Mouse (Mus musculus) bone marrow, adult 2 months (tissue): ENCODE results near the gene Parva. TPM values are rescaled to one million over a fixed set of nuclear protein-coding genes. Genes with fewer than 3 reads are reported as not detected.

Source experiments
- H3K27ac ChIP-seq: fragments of 200-500 bp; 2 replicates; pipeline ENCODE4 v1.5.1; 2012; ENCODE audit warnings: low read depth, mild to moderate bottlenecking, control low read depth, inconsistent platforms, low read length; ENCODE audit not compliant: control insufficient read depth, poor library complexity, insufficient read depth
- H3K4me1 ChIP-seq: fragments of 200-500 bp; 2 replicates; pipeline ENCODE4 v1.6.1; 2011; ENCODE audit warnings: low read length; ENCODE audit not compliant: control insufficient read depth, insufficient read depth
- H3K4me3 ChIP-seq: fragments of 200-500 bp; replicated peaks from 2 replicates; pipeline ENCODE3; 2011; ENCODE audit warnings: mild to moderate bottlenecking, low read depth, low read length, control low read depth; ENCODE audit not compliant: control insufficient read depth
- CTCF ChIP-seq: fragments of 200-500 bp; IDR thresholded peaks from 2 replicates; pipeline ENCODE4 v1.5.1; 2011; ENCODE audit warnings: low read length, control low read depth; ENCODE audit not compliant: control insufficient read depth, insufficient read depth
- POLR2A ChIP-seq: fragments of 200-500 bp; IDR thresholded peaks from 2 replicates; pipeline ENCODE4 v1.6.1; 2011; ENCODE audit warnings: low read depth, mild to moderate bottlenecking, control low read depth, low read length, borderline replicate concordance; ENCODE audit not compliant: control insufficient read depth
- WGBS: fragments of 180-500 bp; shearing (Covaris S2); methylation state at CpG from one replicate; pipeline ENCODE4 v1.1.7; 2018; 5-methylcytosine and 5-hydroxymethylcytosine counted together
- polyA plus RNA-seq: library from polyadenylated mRNA; stranded (reverse); fragments of >200 nt; gene quantifications from 2 replicates; pipeline ENCODE4 v1.2.4, GENCODE M21; 2011; ENCODE audit warnings: low replicate concordance; ENCODE audit not compliant: missing spikeins, insufficient read depth, insufficient read length

The Parva gene
- polyA plus RNA-seq, 1 experiment = 6.2 TPM

DNA sequence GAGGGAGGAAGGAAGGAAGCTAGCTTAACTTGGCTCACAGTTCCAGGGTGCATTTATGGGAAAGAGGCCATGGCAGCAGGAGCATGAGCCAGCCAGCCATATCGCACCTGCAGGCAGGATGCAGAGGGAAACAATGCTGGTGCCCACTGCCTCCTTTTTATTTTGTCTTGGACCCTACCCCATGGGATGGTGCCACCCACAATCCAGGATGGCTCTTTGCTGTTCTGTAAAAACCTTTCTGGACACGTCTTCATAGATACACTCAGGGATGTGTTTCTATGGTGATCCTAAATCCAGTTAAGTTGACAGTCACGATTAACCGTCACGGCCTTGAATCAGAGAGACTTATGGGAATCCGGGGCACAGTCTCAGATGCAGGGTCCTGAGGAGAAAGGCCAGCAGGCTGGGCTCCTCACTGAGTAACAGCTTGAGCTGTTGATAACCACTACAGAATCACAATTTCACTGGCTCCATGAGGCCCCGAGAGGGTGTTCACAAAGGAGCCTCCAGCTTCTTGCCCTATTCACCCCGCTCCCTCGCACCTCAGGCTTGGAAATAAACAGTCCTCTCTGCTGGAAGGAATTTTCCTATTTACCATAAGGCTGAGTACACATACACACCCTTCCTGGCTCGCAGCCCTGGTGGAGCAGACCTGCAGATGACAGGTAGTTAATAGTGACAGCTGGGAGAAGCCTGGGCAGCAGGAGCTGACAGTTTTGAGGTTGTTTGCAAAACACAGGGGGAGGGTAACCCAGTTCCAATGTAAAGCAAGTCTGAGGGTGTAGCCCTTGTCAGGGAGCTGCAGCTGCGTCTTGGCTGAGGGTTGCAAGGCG, 17.1 kb downstream of the Parva start:
- TF ChIP-seq POLR2A = no peak
- no peak for TF ChIP-seq CTCF
- WGBS = 68% methylated on average over 12 of the region's 12 CpGs

GRCm38 (mm10) chr7:112444985-112445367, 17.7 kb downstream of the Parva start:
- Histone ChIP-seq H3K27ac (no peak overlapping the region), H3K4me1 (no peaks in the 10 kb centered on the region), H3K4me3 (no peak overlapping the region)
- WGBS = 56% methylated on average over 9 of the region's 9 CpGs
- no peak for TF ChIP-seq POLR2A
- TF ChIP-seq CTCF = no peak

More for the DNA sequence above, 17.1 kb downstream of the Parva start:
- Histone ChIP-seq H3K27ac (no peak overlapping the region), H3K4me3 (no peak overlapping the region), H3K4me1 (no peaks in the 10 kb centered on the region)

- H3K27ac ChIP-seq = no peak overlapping the region
- 73% methylated on average over 4 of the region's 4 CpGs for WGBS
- no peak for TF ChIP-seq CTCF
- no peak for TF ChIP-seq POLR2A
Observed at GRCm38 (mm10) chr7:112446498-112446897, 19.2 kb downstream of the Parva start.

GRCm38 (mm10) chr7:112449954-112450700, 22.8 kb downstream of the Parva start:
- whole genome bisulfite sequencing = 81% methylated on average over 8 of the region's 8 CpGs
- H3K27ac ChIP-seq = no peak overlapping the region
- no peak overlapping the region for H3K4me3 ChIP-seq
- H3K4me1 ChIP-seq = no peaks in the 10 kb centered on the region; the same call in 1 of the 2 replicates
- TF ChIP-seq POLR2A = no peak
- TF ChIP-seq CTCF = no peak

More at GRCm38 (mm10) chr7:112446498-112446897, 19.2 kb downstream of the Parva start:
- Histone ChIP-seq H3K4me1 (no peaks in the 10 kb centered on the region), H3K4me3 (no peak overlapping the region)

DNA sequence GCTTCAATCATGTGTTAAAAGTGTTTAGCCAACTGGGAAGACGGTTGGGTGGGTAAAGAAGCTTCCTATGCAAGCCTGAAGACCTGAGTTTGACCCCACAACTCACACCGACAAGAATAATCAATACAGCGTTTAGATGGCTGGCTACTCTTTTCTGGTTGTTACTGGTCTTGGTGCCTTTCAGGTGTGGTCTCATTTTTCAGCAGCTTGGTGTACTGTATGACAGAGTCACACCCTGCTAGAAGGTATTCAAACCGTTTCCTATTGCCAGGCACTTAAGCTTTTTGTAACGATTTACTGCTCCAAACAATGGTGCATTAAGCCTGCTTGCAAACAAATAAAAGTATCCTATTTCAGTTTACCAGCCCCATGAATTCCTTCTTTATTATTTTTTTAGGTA, 25.2 kb downstream of the Parva start:
- TF ChIP-seq POLR2A = no peak
- WGBS = 47% methylated on average over 5 of the region's 5 CpGs
- Histone ChIP-seq H3K4me1 (no peaks in the 10 kb centered on the region; the same call in 1 of the 2 replicates), H3K27ac (no peak overlapping the region), H3K4me3 (no peak overlapping the region)

GRCm38 (mm10) chr7:112453805-112454214, 26.5 kb downstream of the Parva start:
- Histone ChIP-seq H3K4me3 (no peak overlapping the region), H3K27ac (no peak overlapping the region), H3K4me1 (no peaks in the 10 kb centered on the region; the same call in 1 of the 2 replicates)
- WGBS = 56% methylated on average over 3 of the region's 3 CpGs
- TF ChIP-seq CTCF = no peak
- TF ChIP-seq POLR2A = no peak

DNA sequence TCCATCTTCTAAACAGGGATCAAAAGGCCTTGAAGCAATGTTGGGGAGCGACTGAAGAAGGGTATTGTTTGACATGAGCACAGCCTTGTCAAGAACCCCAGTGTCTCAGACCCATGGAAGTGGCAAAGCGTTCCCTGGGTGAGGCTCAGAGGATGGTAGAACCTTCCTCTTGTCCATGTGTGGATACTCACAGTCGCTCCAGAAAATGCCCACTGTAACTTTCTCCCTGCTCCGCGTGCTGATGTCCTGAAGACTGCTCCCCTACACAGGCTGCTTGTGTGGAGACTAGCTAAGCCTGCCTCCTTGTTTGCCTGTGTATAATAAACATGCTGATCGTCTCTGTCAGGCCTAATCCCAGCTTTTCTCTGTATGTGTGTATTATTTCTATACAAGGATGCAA, 27.1 kb downstream of the Parva start:
- Histone ChIP-seq H3K4me1 (no peaks in the 10 kb centered on the region; the same call in 1 of the 2 replicates), H3K27ac (no peak overlapping the region), H3K4me3 (no peak overlapping the region)
- WGBS = 73% methylated on average over 6 of the region's 6 CpGs
- TF ChIP-seq POLR2A (no peak), CTCF (no peak)

DNA sequence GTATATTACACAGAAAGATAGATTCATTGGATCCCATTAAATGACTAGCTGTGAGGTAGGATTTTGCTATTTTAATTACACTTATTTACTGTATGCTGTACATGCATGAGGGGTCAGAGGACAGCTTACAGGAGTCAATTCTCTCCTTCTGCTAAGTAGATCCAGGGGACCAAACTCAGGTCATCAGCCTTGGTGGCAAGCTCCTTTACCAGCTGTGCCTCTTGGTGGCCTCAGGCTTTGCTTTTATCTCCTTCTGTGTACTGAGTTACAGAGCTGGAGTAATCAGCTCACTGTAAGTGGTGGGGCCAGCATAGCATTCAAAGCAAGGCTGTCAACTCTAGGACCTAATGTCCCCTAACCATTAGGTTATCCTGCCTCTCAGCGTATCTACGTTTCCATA, 27.6 kb downstream of the Parva start:
- no peak overlapping the region for H3K4me3 ChIP-seq
- no peak overlapping the region for H3K27ac ChIP-seq
- no peak for TF ChIP-seq POLR2A
- H3K4me1 ChIP-seq = no peaks in the 10 kb centered on the region; the same call in 1 of the 2 replicates
- WGBS = 88% methylated on average over 2 of the region's 2 CpGs
